Mouse (Mus musculus) CH12.LX (cell line): Measurements from ENCODE around the gene Itpr2. TPM values are rescaled to one million over a fixed set of nuclear protein-coding genes. Genes with fewer than 3 reads are reported as not detected.

Experiments
- DNase-seq: peaks from one replicate; pipeline ENCODE4 v3.0.0-alpha.2; 2013; ENCODE audit errors: extremely low read depth
- H3K27ac ChIP-seq: 2 replicates; pipeline ENCODE4 v1.5.1; 2012; ENCODE audit warnings: low read depth, mild to moderate bottlenecking, control low read depth, moderate library complexity; ENCODE audit not compliant: insufficient read depth
- H3K27me3 ChIP-seq: replicated peaks from 2 replicates; pipeline ENCODE3; 2012; ENCODE audit warnings: inconsistent platforms
- H3K36me3 ChIP-seq, 2 experiments: replicated peaks in 1 of 2; 2 replicates each; pipeline versions ENCODE3 to v1.6.1; 2012; ENCODE audit warnings: inconsistent platforms in 1 of 2, low read length in 1 of 2, mild to moderate bottlenecking in 1 of 2, mixed read lengths in 1 of 2, moderate library complexity in 1 of 2; ENCODE audit not compliant: control insufficient read depth in 1 of 2, insufficient read depth in 1 of 2
- H3K4me1 ChIP-seq, 2 experiments: 2 replicates each; pipeline ENCODE4 v1.6.1; 2012; ENCODE audit warnings: inconsistent platforms in 1 of 2, moderate library complexity in 1 of 2; ENCODE audit not compliant: insufficient read depth in 2 of 2, control insufficient read depth in 1 of 2
- H3K4me2 ChIP-seq: 2 replicates; pipeline ENCODE4 v1.6.1; 2012; ENCODE audit warnings: low read depth, mild to moderate bottlenecking, control low read depth; ENCODE audit not compliant: poor library complexity, insufficient read depth, severe bottlenecking
- H3K4me3 ChIP-seq, 3 experiments: fragments of 150-350 bp in 1 of 3; sonication (generic) in 1 of 3; replicated peaks in 1 of 3; 2 replicates each; pipeline versions ENCODE3 to v1.5.1; 2011 to 2012; ENCODE audit warnings: low read depth in 2 of 3, low read length in 2 of 3, mild to moderate bottlenecking in 2 of 3, moderate library complexity in 2 of 3, control low read depth in 1 of 3, improper control_type of control experiment in 1 of 3, inconsistent platforms in 1 of 3, mixed read lengths in 1 of 3; ENCODE audit not compliant: poor library complexity in 1 of 3
- H3K79me2 ChIP-seq: replicated peaks from 2 replicates; pipeline ENCODE4 v1.6.1; 2012; ENCODE audit warnings: mild to moderate bottlenecking, moderate library complexity; ENCODE audit not compliant: control insufficient read depth, poor library complexity, insufficient read depth, severe bottlenecking; ENCODE audit errors: extremely low read depth
- H3K9ac ChIP-seq: 2 replicates; pipeline ENCODE4 v1.6.1; 2012; ENCODE audit warnings: low read depth, mild to moderate bottlenecking, control low read depth, moderate library complexity; ENCODE audit not compliant: insufficient read depth
- H3K9me3 ChIP-seq: replicated peaks from 2 replicates; pipeline ENCODE3; 2012; ENCODE audit warnings: low read length, inconsistent platforms, mixed read lengths
- BHLHE40 ChIP-seq: IDR thresholded peaks from 2 replicates; pipeline ENCODE4 v1.6.1; 2011; ENCODE audit warnings: mild to moderate bottlenecking, low read depth, low read length, improper control_type of control experiment
- E2F4 ChIP-seq: IDR thresholded peaks from 2 replicates; pipeline ENCODE4 v1.6.1; 2011; ENCODE audit warnings: low read depth, low read length, improper control_type of control experiment; ENCODE audit not compliant: insufficient replicate concordance
- ELF1 ChIP-seq: IDR thresholded peaks from 2 replicates; pipeline ENCODE4 v1.6.1; 2014; ENCODE audit warnings: low read depth, mild to moderate bottlenecking, inconsistent platforms, low read length, improper control_type of control experiment
- ETS1 ChIP-seq: conservative IDR thresholded peaks from 2 replicates; pipeline ENCODE4 v1.6.1; 2012; ENCODE audit warnings: low read depth, mild to moderate bottlenecking, inconsistent platforms, low read length, improper control_type of control experiment, moderate library complexity
- GABPA ChIP-seq: IDR thresholded peaks from 2 replicates; pipeline ENCODE4 v1.6.1; 2012; ENCODE audit warnings: low read depth, low read length, improper control_type of control experiment, inconsistent platforms; ENCODE audit not compliant: insufficient replicate concordance
- HCFC1 ChIP-seq: IDR thresholded peaks from 2 replicates; pipeline ENCODE4 v1.6.1; 2012; ENCODE audit warnings: low read depth, mild to moderate bottlenecking, inconsistent platforms, low read length, improper control_type of control experiment
- JUND ChIP-seq: conservative IDR thresholded peaks from 2 replicates; pipeline ENCODE4 v1.6.1; 2011; ENCODE audit warnings: low read depth, low read length, improper control_type of control experiment
- KAT2A ChIP-seq: IDR thresholded peaks from 2 replicates; pipeline ENCODE4 v1.6.1; 2012; ENCODE audit warnings: low read length, improper control_type of control experiment, inconsistent platforms; ENCODE audit not compliant: insufficient replicate concordance
- MAFK ChIP-seq: IDR thresholded peaks from 2 replicates; pipeline ENCODE4 v1.6.1; 2011; ENCODE audit warnings: low read length, improper control_type of control experiment; ENCODE audit not compliant: insufficient replicate concordance
- MAX ChIP-seq: IDR thresholded peaks from 2 replicates; pipeline ENCODE4 v1.6.1; 2011; ENCODE audit warnings: low read length, improper control_type of control experiment
- MEF2A ChIP-seq: IDR thresholded peaks from 2 replicates; pipeline ENCODE4 v1.6.1; 2014; ENCODE audit warnings: low read depth, mild to moderate bottlenecking, inconsistent platforms, low read length, improper control_type of control experiment, borderline replicate concordance
- MXI1 ChIP-seq: IDR thresholded peaks from 2 replicates; pipeline ENCODE4 v1.6.1; 2011; ENCODE audit warnings: mild to moderate bottlenecking, low read depth, low read length, improper control_type of control experiment
- MYC ChIP-seq: IDR thresholded peaks from 2 replicates; pipeline ENCODE4 v1.6.1; 2011; ENCODE audit warnings: low read depth, mild to moderate bottlenecking, improper control_type of control experiment, low read length
- RCOR1 ChIP-seq: conservative IDR thresholded peaks from 2 replicates; pipeline ENCODE4 v1.6.1; 2012; ENCODE audit warnings: low read depth, mild to moderate bottlenecking, inconsistent platforms, low read length, improper control_type of control experiment
- TBP ChIP-seq: conservative IDR thresholded peaks from 2 replicates; pipeline ENCODE4 v1.6.1; 2011; ENCODE audit warnings: low read depth, low read length, improper control_type of control experiment
- USF2 ChIP-seq: conservative IDR thresholded peaks from 2 replicates; pipeline ENCODE4 v1.6.1; 2011; ENCODE audit warnings: low read depth, low read length, improper control_type of control experiment
- ZC3H11A ChIP-seq: IDR thresholded peaks from 2 replicates; pipeline ENCODE4 v1.6.1; 2012; ENCODE audit warnings: low read depth, mild to moderate bottlenecking, inconsistent platforms, low read length, improper control_type of control experiment
- ZMIZ1 ChIP-seq: IDR thresholded peaks from 2 replicates; pipeline ENCODE4 v1.6.1; 2012; ENCODE audit warnings: low read depth, mild to moderate bottlenecking, inconsistent platforms, low read length, improper control_type of control experiment
- ZNF384 ChIP-seq: IDR thresholded peaks from 2 replicates; pipeline ENCODE4 v1.6.1; 2012; ENCODE audit warnings: low read depth, low read length, improper control_type of control experiment, inconsistent platforms
- dilution Hi-C: fragments of 300-500 bp; cut with MboI; formaldehyde crosslinking; loops from 2 replicates; pipeline ENCODE4 v1.14.3; 2020; ENCODE audit warnings: low sequenced_read_pairs; ENCODE audit not compliant: extremely low pct_unique_long_range_greater_than_20kb, extremely low pct_ligation_motif_present
- in situ Hi-C: fragments of 300-500 bp; cut with MboI; formaldehyde crosslinking; loops from 3 replicates; pipeline ENCODE4 v1.14.3; 2019; ENCODE audit warnings: low sequenced_read_pairs, low pct_ligation_motif_present, low pct_unique_long_range_greater_than_20kb, mixed read lengths
- polyA plus RNA-seq: library from polyadenylated mRNA; unstranded; fragments of >175 nt; gene quantifications from 2 replicates; pipeline ENCODE4 v1.2.1, GENCODE M21; 2012; ENCODE audit warnings: low read depth; ENCODE audit not compliant: insufficient read length
- total RNA-seq, 2 experiments: library from RNA; depleted of rRNA; stranded (reverse); fragments of 300-350 nt in 1 of 2; fragments of >200 nt in 1 of 2; gene quantifications; 2 replicates each; pipeline ENCODE4 v1.2.3; 2012 to 2014

Itpr2 gene
- total and polyA plus RNA-seq, 3 experiments = 3.5 to 8.9 (median 4.4) TPM

DNA sequence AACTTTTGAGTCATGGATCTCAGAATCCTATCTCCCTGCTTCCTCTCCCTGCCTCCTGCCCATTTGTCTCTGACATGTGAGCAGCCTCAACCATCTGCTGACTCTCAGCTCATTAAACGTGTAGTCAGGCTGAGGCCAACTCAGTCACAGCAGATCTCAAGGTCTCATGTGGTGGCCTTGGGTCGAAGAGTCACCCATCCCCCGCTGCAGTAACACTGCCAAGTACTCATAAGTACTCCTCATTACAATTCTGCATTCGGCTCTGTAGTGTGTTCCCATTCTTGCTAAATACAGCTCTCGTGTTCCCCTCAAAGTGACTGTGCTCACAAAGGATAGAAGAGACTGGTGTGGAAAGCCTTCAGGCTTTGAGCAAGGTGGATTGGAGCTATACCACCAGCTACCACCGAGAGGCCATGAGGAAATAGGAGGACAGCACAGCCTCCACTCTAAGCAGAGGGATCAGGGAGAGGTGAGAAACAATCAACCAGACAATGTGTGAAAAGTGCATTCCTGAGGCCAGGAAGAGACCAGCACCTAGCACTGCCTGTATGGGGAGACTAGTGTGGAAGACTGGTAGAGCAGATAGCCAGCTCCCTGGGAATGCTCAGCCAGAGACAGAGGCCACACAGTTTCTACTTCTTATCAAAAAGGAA, 170.9 kb downstream of the Itpr2 start:
- in situ Hi-C loops = no loop called here
- dilution Hi-C loops = no loop called here

DNA sequence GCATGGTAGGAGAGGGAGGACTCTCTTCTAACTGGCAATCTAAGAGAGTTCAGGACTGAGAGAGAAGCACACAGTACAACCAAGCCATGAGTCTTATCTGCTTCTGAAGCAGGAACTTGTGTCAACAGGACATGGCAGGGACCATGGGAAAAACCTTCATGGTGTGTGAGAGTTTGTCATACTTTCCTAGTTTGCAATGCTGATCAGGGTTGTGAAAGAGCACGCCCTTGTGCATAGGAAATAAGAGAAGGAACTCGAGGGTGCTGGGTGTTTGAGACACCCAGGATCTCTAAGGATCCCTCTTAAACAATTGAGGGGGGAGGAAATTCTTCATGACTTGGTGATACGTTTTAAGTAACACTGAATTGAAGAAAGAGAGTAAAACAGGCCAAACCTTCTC, 172.9 kb downstream of the Itpr2 start:
- H3K36me3 ChIP-seq = peaks cover 0 to 33% of the 10 kb centered on the region in 2 experiments
- TF ChIP-seq USF2 (no peak), RCOR1 (no peak), GABPA (no peak), MAX (no peak), ZMIZ1 (no peak), JUND (no peak), KAT2A (no peak), MYC (no peak), MEF2A (no peak), MAFK (no peak), ZNF384 (no peak), ZC3H11A (no peak), MXI1 (no peak), HCFC1 (no peak), BHLHE40 (no peak), TBP (no peak)
- TF ChIP-seq, all 38 proteins: peak for 0
- H3K4me1 ChIP-seq = peaks cover 0 to 6% of the 10 kb centered on the region in 2 experiments; a peak in 1 of 4 replicates
- H3K4me3 ChIP-seq = no peak overlapping the region
- H3K27ac ChIP-seq = no peak overlapping the region
- dilution Hi-C loops (no loop called here), in situ Hi-C loops (no loop called here)
- H3K9ac ChIP-seq = no peak overlapping the region
- H3K79me2 ChIP-seq = no peaks in the 10 kb centered on the region
- H3K9me3 ChIP-seq = no peaks in the 10 kb centered on the region
- no peak for DNase-seq
- no peaks in the 10 kb centered on the region for H3K27me3 ChIP-seq
- no peak overlapping the region for H3K4me2 ChIP-seq

More for the DNA sequence above, 170.9 kb downstream of the Itpr2 start:
- H3K4me2 ChIP-seq = no peak overlapping the region
- TF ChIP-seq ETS1 (no peak), ELF1 (no peak), JUND (no peak), MEF2A (no peak), E2F4 (no peak)
- TF ChIP-seq, all 38 proteins: peak for 0
- H3K27me3 ChIP-seq = no peaks in the 10 kb centered on the region
- no peaks in the 10 kb centered on the region for H3K9me3 ChIP-seq
- peaks cover 0 to 6% of the 10 kb centered on the region in 2 experiments; a peak in 1 of 4 replicates for H3K4me1 ChIP-seq
- H3K9ac ChIP-seq = no peak overlapping the region
- DNase-seq = no peak
- H3K79me2 ChIP-seq = no peaks in the 10 kb centered on the region
- H3K27ac ChIP-seq = no peak overlapping the region
- H3K4me3 ChIP-seq = no peak overlapping the region
- H3K36me3 ChIP-seq = peaks cover 0 to 22% of the 10 kb centered on the region in 2 experiments
